Mouse (Mus musculus) neural tube, embryonic 14.5 days (tissue): Measurements from ENCODE around the gene Gm1123. TPM values are rescaled to one million over a fixed set of nuclear protein-coding genes. Genes with fewer than 3 reads are reported as not detected.
A peak's percentile ranks its signal among the peaks of the same experiment; 100 is the strongest.

Experiments used
- ATAC-seq: fragments of 200-750 bp; cut with Nextera tagmentation; 2 replicates; pipeline ENCODE4 v1.8.0; 2017; ENCODE audit warnings: low read depth, mild to moderate bottlenecking, moderate TSS enrichment, moderate library complexity
- H3K27ac ChIP-seq: fragments of 300-500 bp; sonication (generic); 2 replicates; pipeline ENCODE4 v1.5.1; 2014; ENCODE audit warnings: low read depth, mild to moderate bottlenecking, control low read depth, low read length, moderate library complexity, mixed read lengths
- H3K27me3 ChIP-seq: fragments of 300-500 bp; sonication (generic); 2 replicates; pipeline ENCODE4 v1.6.1; 2014; ENCODE audit warnings: low read length; ENCODE audit not compliant: control insufficient read depth, insufficient read depth
- H3K36me3 ChIP-seq: fragments of 300-500 bp; sonication (generic); 2 replicates; pipeline ENCODE4 v1.6.1; 2014; ENCODE audit warnings: low read length, mixed read lengths; ENCODE audit not compliant: control insufficient read depth, insufficient read depth
- H3K4me1 ChIP-seq: fragments of 300-500 bp; sonication (generic); 2 replicates; pipeline ENCODE4 v1.6.1; 2014; ENCODE audit warnings: low read length; ENCODE audit not compliant: control insufficient read depth, insufficient read depth
- H3K4me2 ChIP-seq: fragments of 300-500 bp; sonication (generic); 2 replicates; pipeline ENCODE4 v1.6.1; 2014; ENCODE audit warnings: mild to moderate bottlenecking, low read depth, low read length, control low read depth
- H3K4me3 ChIP-seq: fragments of 300-500 bp; sonication (generic); 2 replicates; pipeline ENCODE4 v1.5.1; 2014; ENCODE audit warnings: low read depth, low read length, control low read depth, mixed read lengths
- H3K9ac ChIP-seq: fragments of 300-500 bp; sonication (generic); replicated peaks from 2 replicates; pipeline ENCODE4 v1.6.1; 2014; ENCODE audit warnings: low read depth, mild to moderate bottlenecking, control low read depth, low read length, mixed read lengths
- H3K9me3 ChIP-seq: fragments of 300-500 bp; sonication (generic); 2 replicates; pipeline ENCODE4 v1.6.1; 2016; ENCODE audit warnings: low read length; ENCODE audit not compliant: control insufficient read depth
- WGBS: fragments of 180-500 bp; shearing (Covaris S2); extraction: QIAGEN DNeasy Blood & Tissue Kit; methylation state at CpG from one replicate; pipeline ENCODE4 v1.1.7; 2014; 5-methylcytosine and 5-hydroxymethylcytosine counted together
- polyA plus RNA-seq: library from polyadenylated mRNA; unstranded; fragments of >200 nt; fragmentation: Nextera tagmentation; extraction: Ambion mirVana; gene quantifications from 2 replicates; pipeline ENCODE4 v1.2.1, GENCODE M21; 2014

Gm1123 gene
- polyA plus RNA-seq = not detected in 2 replicates

GRCm38 (mm10) chr9:99035575-99035974 lies at the start of gene Gm1123:
TSS of gene Gm1123 (minus strand) at chr9:99035715.
- no peak within 1 kb of the TSS for H3K27ac ChIP-seq
- no peak within 1 kb of the TSS for H3K4me2 ChIP-seq
- no peak for ATAC-seq
- H3K4me3 ChIP-seq = no peak within 1 kb of the TSS
- no peaks in the 10 kb centered on the region for H3K9me3 ChIP-seq
- H3K4me1 ChIP-seq = no peaks in the 10 kb centered on the region
- WGBS = 85% methylated on average over 12 of the region's 12 CpGs
- H3K9ac ChIP-seq = no peak within 1 kb of the TSS
- H3K36me3 ChIP-seq = peaks cover 9% of the 10 kb centered on the region; the same call in 1 of the 2 replicates
- H3K27me3 ChIP-seq = no peaks in the 10 kb centered on the region

DNA sequence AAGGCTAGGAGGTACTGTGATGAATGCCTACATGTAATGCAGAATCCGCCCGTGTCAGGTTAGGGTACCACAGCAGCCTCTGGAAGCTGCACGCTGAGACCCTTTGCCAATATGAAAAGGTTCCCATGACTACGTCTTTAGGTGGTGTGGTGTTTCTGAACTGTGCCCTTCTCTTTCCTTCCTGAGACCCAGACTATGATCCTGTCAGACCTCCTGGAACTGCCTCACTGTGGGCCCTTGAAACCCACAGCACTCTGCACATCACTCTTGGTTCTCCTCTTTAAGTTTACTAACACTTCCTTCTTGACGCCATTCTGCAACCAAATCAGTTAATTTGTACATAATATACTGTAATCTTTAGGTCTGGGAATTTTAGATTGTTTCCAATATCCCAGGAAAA lies 46.2 kb upstream of the Gm1123 start:
- H3K4me1 ChIP-seq = no peaks in the 10 kb centered on the region
- no peak overlapping the region for H3K4me3 ChIP-seq
- WGBS = 95% methylated on average over 5 of the region's 5 CpGs
- no peaks in the 10 kb centered on the region for H3K9me3 ChIP-seq
- H3K27me3 ChIP-seq = no peaks in the 10 kb centered on the region
- no peaks in the 10 kb centered on the region for H3K36me3 ChIP-seq
- no peak overlapping the region for H3K9ac ChIP-seq
- no peak overlapping the region for H3K4me2 ChIP-seq
- no peak overlapping the region for H3K27ac ChIP-seq
- no peak for ATAC-seq

DNA sequence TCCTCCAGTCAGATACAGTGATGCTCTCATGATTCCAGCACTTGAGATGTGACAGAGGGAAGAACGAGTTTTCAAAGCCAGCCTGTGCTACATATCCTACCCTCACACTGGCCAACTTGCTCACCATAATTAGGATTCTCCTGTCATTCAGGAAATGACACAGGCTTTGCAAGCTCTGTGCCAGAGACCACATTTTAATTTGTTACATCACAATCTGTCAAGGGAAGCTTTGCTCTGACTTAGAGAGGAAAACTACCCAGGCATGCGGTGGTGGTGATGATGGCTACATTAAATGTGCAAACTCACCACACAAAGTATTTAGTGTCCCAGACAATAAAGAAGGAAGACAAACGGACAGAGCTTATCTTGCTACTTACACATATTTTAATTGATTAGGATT lies 45.8 kb upstream of the Gm1123 start:
- H3K9me3 ChIP-seq = no peaks in the 10 kb centered on the region
- WGBS = 94% methylated on average over 3 of the region's 3 CpGs
- no peaks in the 10 kb centered on the region for H3K4me1 ChIP-seq
- H3K27ac ChIP-seq = no peak overlapping the region
- H3K27me3 ChIP-seq = no peaks in the 10 kb centered on the region
- H3K9ac ChIP-seq = no peak overlapping the region
- H3K36me3 ChIP-seq = no peaks in the 10 kb centered on the region
- H3K4me2 ChIP-seq = no peak overlapping the region
- no peak overlapping the region for H3K4me3 ChIP-seq
- no peak for ATAC-seq

DNA sequence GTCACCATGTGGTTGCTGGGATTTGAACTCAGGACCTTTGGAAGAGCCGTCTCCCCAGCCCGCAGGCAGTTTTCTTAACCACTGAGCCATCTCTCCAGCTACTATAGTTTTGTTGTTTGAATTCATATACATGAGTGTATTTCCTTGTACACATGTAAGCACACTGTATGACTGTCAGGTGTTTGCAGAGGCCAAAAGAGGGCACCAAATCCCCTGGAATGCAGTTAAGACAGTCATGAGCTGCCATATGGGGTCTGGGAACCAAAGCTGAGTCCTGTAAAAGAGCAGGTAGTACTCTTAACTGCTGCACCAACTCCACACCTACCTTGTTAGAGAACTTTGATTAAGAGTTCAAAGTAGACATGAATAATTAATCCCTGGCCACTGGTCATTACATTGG lies 45.1 kb upstream of the Gm1123 start:
- Histone ChIP-seq H3K27ac (no peak overlapping the region), H3K4me2 (no peak overlapping the region), H3K27me3 (no peaks in the 10 kb centered on the region), H3K36me3 (no peaks in the 10 kb centered on the region), H3K4me3 (no peak overlapping the region), H3K9me3 (no peaks in the 10 kb centered on the region), H3K9ac (no peak overlapping the region), H3K4me1 (no peaks in the 10 kb centered on the region)
- WGBS = 98% methylated on average over 2 of the region's 2 CpGs
- ATAC-seq = no peak

GRCm38 (mm10) chr9:99074462-99074861 lies 38.9 kb upstream of the Gm1123 start:
- Histone ChIP-seq H3K4me1 (no peaks in the 10 kb centered on the region), H3K4me3 (no peak overlapping the region), H3K36me3 (no peaks in the 10 kb centered on the region), H3K9ac (no peak overlapping the region), H3K9me3 (no peaks in the 10 kb centered on the region), H3K4me2 (no peak overlapping the region), H3K27ac (no peak overlapping the region), H3K27me3 (no peaks in the 10 kb centered on the region)
- no peak for ATAC-seq
- WGBS = 87% methylated on average over 2 of the region's 2 CpGs

GRCm38 (mm10) chr9:99072538-99072937 lies 37.0 kb upstream of the Gm1123 start:
- Histone ChIP-seq H3K9me3 (no peaks in the 10 kb centered on the region), H3K4me1 (no peaks in the 10 kb centered on the region), H3K4me3 (no peak overlapping the region), H3K4me2 (no peak overlapping the region), H3K36me3 (no peaks in the 10 kb centered on the region), H3K27ac (no peak overlapping the region), H3K27me3 (no peaks in the 10 kb centered on the region), H3K9ac (no peak overlapping the region)
- 48% methylated on average over 4 of the region's 4 CpGs for WGBS
- no peak for ATAC-seq

- H3K4me1 ChIP-seq = no peaks in the 10 kb centered on the region
- no peak overlapping the region for H3K4me3 ChIP-seq
- H3K4me2 ChIP-seq = no peak overlapping the region
- H3K27ac ChIP-seq = no peak overlapping the region
- H3K36me3 ChIP-seq = peaks cover 7% of the 10 kb centered on the region; the same call in 1 of the 2 replicates
- H3K27me3 ChIP-seq = no peaks in the 10 kb centered on the region
- H3K9ac ChIP-seq = no peak overlapping the region
- H3K9me3 ChIP-seq = no peaks in the 10 kb centered on the region
- no peak; the same call in 1 of the 2 replicates for ATAC-seq
- WGBS = 69% methylated on average over 5 of the region's 5 CpGs
These were observed 29.8 kb upstream of the Gm1123 start for GRCm38 (mm10) chr9:99065311-99065710.

GRCm38 (mm10) chr9:99064216-99064615 lies 28.7 kb upstream of the Gm1123 start:
- Histone ChIP-seq H3K4me2 (no peak overlapping the region), H3K27me3 (no peaks in the 10 kb centered on the region), H3K36me3 (peaks cover 10% of the 10 kb centered on the region; the same call in 1 of the 2 replicates), H3K4me3 (no peak overlapping the region), H3K9ac (no peak overlapping the region), H3K27ac (no peak overlapping the region), H3K9me3 (no peaks in the 10 kb centered on the region), H3K4me1 (no peaks in the 10 kb centered on the region)
- no peak for ATAC-seq
- WGBS = 56% methylated on average over 2 of the region's 2 CpGs

GRCm38 (mm10) chr9:99062544-99062943 lies 27.0 kb upstream of the Gm1123 start:
- no peak overlapping the region for H3K27ac ChIP-seq
- H3K36me3 ChIP-seq = peaks cover 10% of the 10 kb centered on the region; the same call in 1 of the 2 replicates
- WGBS = 46% methylated on average over 7 of the region's 7 CpGs
- H3K4me2 ChIP-seq = no peak overlapping the region
- no peak overlapping the region for H3K4me3 ChIP-seq
- no peaks in the 10 kb centered on the region for H3K9me3 ChIP-seq
- H3K9ac ChIP-seq = no peak overlapping the region
- no peaks in the 10 kb centered on the region for H3K27me3 ChIP-seq
- peak; percentile 87 for ATAC-seq
- no peaks in the 10 kb centered on the region for H3K4me1 ChIP-seq
